Comparison of ENCODE assay signal across 9 mouse cellular contexts in the genomic region with DNA sequence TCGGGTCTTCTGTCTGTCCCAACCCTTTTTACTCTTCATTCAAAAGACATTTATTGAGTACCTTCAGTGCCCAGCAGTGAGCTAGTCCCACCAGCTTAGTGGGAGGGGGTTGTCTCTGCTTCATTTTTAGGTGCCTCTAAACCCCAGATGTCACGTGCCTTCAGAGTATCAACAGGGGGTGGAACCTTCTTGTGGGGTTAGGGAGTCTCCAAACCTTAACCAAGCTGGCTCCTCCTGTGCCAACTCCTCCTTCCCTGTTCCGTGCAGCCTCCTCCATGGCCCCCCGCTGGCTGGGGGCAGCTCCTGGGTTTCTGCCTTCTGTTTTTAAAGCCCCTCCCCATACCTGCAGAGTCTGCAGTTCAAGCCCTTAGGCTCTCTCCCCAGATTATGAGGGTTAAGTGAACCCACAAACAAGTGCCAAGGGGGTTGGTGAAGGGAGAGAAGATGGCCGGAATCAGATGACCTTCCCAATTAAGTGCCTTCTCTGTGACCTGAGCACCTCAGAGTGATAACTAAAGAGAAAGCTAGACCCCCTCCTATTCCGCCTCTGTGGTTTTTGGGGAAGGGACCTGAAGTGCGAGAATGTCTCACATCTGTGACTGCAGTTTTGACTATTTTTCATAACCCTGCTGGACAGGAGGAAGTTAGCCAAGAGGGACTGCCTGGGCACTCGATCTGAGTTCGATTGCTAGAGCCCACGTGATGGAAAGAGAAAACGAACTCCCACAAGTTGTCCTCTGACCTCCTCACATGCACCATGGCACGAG. TPM values are rescaled to one million over a fixed set of nuclear protein-coding genes. Genes with fewer than 3 reads are reported as not detected.
DNase-seq lines count a peak whose midpoint lies in the region; ATAC-seq and TF ChIP-seq lines count a peak whose summit lies in the region.
"Not testable (repeated sequence)": the region's sequence is repeated elsewhere in the genome, so short reads cannot be mapped to it uniquely, and the experiment has no call there.
"Had no signal": no experiment of that assay in that cellular context is flagged by ENCODE, and none has a peak within 500 bp of the region (broad histone marks: within the 10 kb centered on the region; RNA-seq: fewer than 3 reads in every experiment).

No protein-coding gene starts in this region.

- 3% methylated on average over 10 of the region's 12 CpGs for WGBS in embryonic facial prominence, embryonic 14.5 days
- WGBS in hindbrain, postnatal 0 days: 10% methylated on average over 11 of the region's 12 CpGs
- whole genome bisulfite sequencing in lung, adult 2 months: 8% methylated on average over 12 of the region's 12 CpGs
- 6% methylated on average over 11 of the region's 12 CpGs for WGBS in midbrain, embryonic 16.5 days
- WGBS in stomach, embryonic 16.5 days: 6% methylated on average over 11 of the region's 12 CpGs

- peak overlapping the region; percentile 44 for H3K4me3 ChIP-seq in embryonic facial prominence, embryonic 14.5 days (ENCODE audit: low read depth, low read length)
- H3K4me3 ChIP-seq in hindbrain, postnatal 0 days (ENCODE audit: low read length): peak overlapping the region; percentile 42
- peak overlapping the region; percentile 49 for H3K4me3 ChIP-seq in left cerebral cortex, adult 2 months
- H3K4me3 ChIP-seq in lung, adult 2 months (replicated peaks; ENCODE audit: extremely low read depth, low read depth, low read length): peak overlapping the region; percentile 12
- peak overlapping the region; percentile 56 for H3K4me3 ChIP-seq in midbrain, embryonic 16.5 days (ENCODE audit: low read depth, low read length)
- H3K4me3 ChIP-seq in stomach, embryonic 16.5 days (replicated peaks; ENCODE audit: low read length): peak overlapping the region; percentile 48

- peak overlapping the region; percentile 83 for H3K4me2 ChIP-seq in embryonic facial prominence, embryonic 14.5 days (ENCODE audit: low read depth, low read length)
- H3K4me2 ChIP-seq in hindbrain, postnatal 0 days (ENCODE audit: low read depth, low read length): peak overlapping the region; percentile 86
- H3K4me2 ChIP-seq in midbrain, embryonic 16.5 days (ENCODE audit: low read length): peak overlapping the region; percentile 74
- peak overlapping the region; percentile 94 for H3K4me2 ChIP-seq in stomach, embryonic 16.5 days (ENCODE audit: low read depth, low read length)

- intact Hi-C loops in left cerebral cortex, adult 2 months (cut with DNase I): not testable (repeated sequence)

- not testable (repeated sequence) for ATAC-seq in embryonic facial prominence, embryonic 14.5 days (ENCODE audit: low read depth); hindbrain, postnatal 0 days; midbrain, embryonic 16.5 days; stomach, embryonic 16.5 days (ENCODE audit: insufficient read depth, low FRiP score)

- H3K27ac ChIP-seq in embryonic facial prominence, embryonic 14.5 days (replicated peaks; ENCODE audit: low read depth, low read length): peak overlapping the region; percentile 75
- H3K27ac ChIP-seq in hindbrain, postnatal 0 days: peak overlapping the region; percentile 26; the same call in 1 of the 2 replicates
- H3K27ac ChIP-seq in left cerebral cortex, adult 2 months: peak overlapping the region; percentile 77
- H3K27ac ChIP-seq in midbrain, embryonic 16.5 days (ENCODE audit: low read length): not testable (repeated sequence)
- H3K27ac ChIP-seq in stomach, embryonic 16.5 days (ENCODE audit: low read length): peak overlapping the region; percentile 95

- H3K4me1 ChIP-seq in embryonic facial prominence, embryonic 14.5 days (ENCODE audit: control insufficient read depth, insufficient read depth, low read length): peaks cover 12% of the 10 kb centered on the region; the same call in 1 of the 2 replicates
- H3K4me1 ChIP-seq in hindbrain, postnatal 0 days (ENCODE audit: insufficient read depth, low read length); lung, adult 2 months (ENCODE audit: control insufficient read depth, insufficient read depth, low read length): not testable (repeated sequence)
- peaks cover 15% of the 10 kb centered on the region for H3K4me1 ChIP-seq in midbrain, embryonic 16.5 days (ENCODE audit: control insufficient read depth, insufficient read depth, low read length)
- peaks cover 22% of the 10 kb centered on the region for H3K4me1 ChIP-seq in stomach, embryonic 16.5 days (ENCODE audit: control insufficient read depth, insufficient read depth, low read length)

- TF ChIP-seq POLR2A in lung, adult 2 months (IDR thresholded peaks at IDR 0.05; ENCODE audit: borderline replicate concordance, extremely low read depth, low read depth, low read length): not testable (repeated sequence)

- H3K9me3 ChIP-seq in embryonic facial prominence, embryonic 14.5 days (ENCODE audit: control insufficient read depth, low read length); hindbrain, postnatal 0 days (ENCODE audit: low read length); midbrain, embryonic 16.5 days (replicated peaks; ENCODE audit: control insufficient read depth, low read length, poor library complexity, severe bottlenecking); stomach, embryonic 16.5 days (replicated peaks; ENCODE audit: control insufficient read depth, low read length): not testable (repeated sequence)

- TF ChIP-seq CTCF in hindbrain, postnatal 0 days (IDR thresholded peaks at IDR 0.05; ENCODE audit: low read depth); left cerebral cortex, adult 2 months (IDR thresholded peaks at IDR 0.05); lung, adult 2 months (IDR thresholded peaks at IDR 0.05; ENCODE audit: insufficient read depth, low read length): not testable (repeated sequence)

- DNase-seq in adipocyte (ENCODE audit: low spot score): peak; percentile 49
- DNase-seq in embryonic facial prominence, embryonic 14.5 days (ENCODE audit: low spot score): peak; percentile 34
- peak; percentile 64 to 67 for DNase-seq in heart, adult 9 months (ENCODE audit: low spot score in 2 of 2)
- not testable (repeated sequence) for DNase-seq in hindbrain, postnatal 0 days (ENCODE audit: low spot score); left cerebral cortex, adult 2 months (ENCODE audit: extremely low spot score in 1 of 2, low spot score in 2 of 2)
- DNase-seq in lung, adult 2 months: peak; percentile 59

- peaks cover 21% of the 10 kb centered on the region for H3K36me3 ChIP-seq in embryonic facial prominence, embryonic 14.5 days (ENCODE audit: control insufficient read depth, insufficient read depth, low read length)
- H3K36me3 ChIP-seq in hindbrain, postnatal 0 days (ENCODE audit: insufficient read depth, low read length); midbrain, embryonic 16.5 days (ENCODE audit: control insufficient read depth, insufficient read depth, low read length): not testable (repeated sequence)
- peaks cover 14% of the 10 kb centered on the region for H3K36me3 ChIP-seq in stomach, embryonic 16.5 days (ENCODE audit: control insufficient read depth, insufficient read depth, low read length)

- not testable (repeated sequence) for H3K27me3 ChIP-seq in embryonic facial prominence, embryonic 14.5 days (replicated peaks; ENCODE audit: control insufficient read depth, insufficient read depth, low read length); hindbrain, postnatal 0 days (ENCODE audit: insufficient read depth, low read length); midbrain, embryonic 16.5 days (ENCODE audit: control insufficient read depth, insufficient read depth, low read depth, low read length); stomach, embryonic 16.5 days (ENCODE audit: control insufficient read depth, insufficient read depth, low read length)

- H3K9ac ChIP-seq in embryonic facial prominence, embryonic 14.5 days (ENCODE audit: low read depth, low read length): peak overlapping the region; percentile 67
- H3K9ac ChIP-seq in hindbrain, postnatal 0 days (replicated peaks; ENCODE audit: low read length); midbrain, embryonic 16.5 days (ENCODE audit: low read depth, low read length): not testable (repeated sequence)
- peak overlapping the region; percentile 54 for H3K9ac ChIP-seq in stomach, embryonic 16.5 days (ENCODE audit: low read length)

RNA-seq across cellular contexts. Expression of a gene that starts 5.3 kb away (rescaled TPM):
- polyA plus RNA-seq in embryonic facial prominence, embryonic 14.5 days (2014; fragmentation: Nextera tagmentation; extraction: Ambion mirVana): 83.7 and 92.8 TPM in 2 replicates
- 35.7 and 38.4 TPM in 2 replicates for total RNA-seq in hindbrain, postnatal 0 days (2014; rRNA removed)
- 17.9 and 18.2 TPM in 2 replicates for polyA plus RNA-seq in hindbrain, postnatal 0 days (2015; fragmentation: Nextera tagmentation; extraction: Ambion mirVana)
- total RNA-seq in left cerebral cortex, adult 2 months (2021): 10 to 100 TPM; 21.6 to 25.6 TPM
- 197 and 200 TPM in 2 replicates for polyA plus RNA-seq in lung, adult 2 months (2012; rRNA removed)
- 12.5 and 13.7 TPM in 2 replicates for polyA plus RNA-seq in midbrain, embryonic 16.5 days (2015; fragmentation: Nextera tagmentation; extraction: Ambion mirVana)
- 77.9 and 88.9 TPM in 2 replicates for polyA plus RNA-seq in stomach, embryonic 16.5 days (2015; fragmentation: Nextera tagmentation; extraction: Ambion mirVana)

RNA-seq across cellular contexts. Expression of a gene that starts 12.5 kb away (rescaled TPM):
- polyA plus RNA-seq in embryonic facial prominence, embryonic 14.5 days (2014; fragmentation: Nextera tagmentation; extraction: Ambion mirVana): 0.13 TPM in 1 of 2 replicates, not detected in the other
- total RNA-seq in hindbrain, postnatal 0 days (2014; rRNA removed): 0.26 TPM in 1 of 2 replicates, not detected in the other
- polyA plus RNA-seq in hindbrain, postnatal 0 days (2015; fragmentation: Nextera tagmentation; extraction: Ambion mirVana): 0.14 and 0.18 TPM in 2 replicates
- 1 to 10 TPM in 1 of 2 experiments, under 1 TPM in 1; 0.30 to 1.0 TPM for total RNA-seq in left cerebral cortex, adult 2 months (2021)
- 0.31 and 1.1 TPM in 2 replicates for polyA plus RNA-seq in lung, adult 2 months (2012; rRNA removed)
- polyA plus RNA-seq in midbrain, embryonic 16.5 days (2015; fragmentation: Nextera tagmentation; extraction: Ambion mirVana): 0.24 and 0.35 TPM in 2 replicates
- 29.1 and 29.8 TPM in 2 replicates for polyA plus RNA-seq in stomach, embryonic 16.5 days (2015; fragmentation: Nextera tagmentation; extraction: Ambion mirVana)
- total RNA-seq: gastrocnemius, adult 8-10 months had no signal

RNA-seq across cellular contexts. Expression of a gene that starts 21.6 kb away (rescaled TPM):
- 5.6 and 5.7 TPM in 2 replicates for polyA plus RNA-seq in embryonic facial prominence, embryonic 14.5 days (2014; fragmentation: Nextera tagmentation; extraction: Ambion mirVana)
- 3.6 and 10.6 TPM in 2 replicates for total RNA-seq in hindbrain, postnatal 0 days (2014; rRNA removed)
- 2.3 and 2.9 TPM in 2 replicates for polyA plus RNA-seq in hindbrain, postnatal 0 days (2015; fragmentation: Nextera tagmentation; extraction: Ambion mirVana)
- 1 to 10 TPM; 5.0 to 5.4 TPM for total RNA-seq in left cerebral cortex, adult 2 months (2021)
- polyA plus RNA-seq in lung, adult 2 months (2012; rRNA removed): 33.3 and 41.8 TPM in 2 replicates
- polyA plus RNA-seq in midbrain, embryonic 16.5 days (2015; fragmentation: Nextera tagmentation; extraction: Ambion mirVana): 1.2 and 2.4 TPM in 2 replicates
- polyA plus RNA-seq in stomach, embryonic 16.5 days (2015; fragmentation: Nextera tagmentation; extraction: Ambion mirVana): 7.7 and 8.7 TPM in 2 replicates

RNA-seq across cellular contexts. Expression of a gene that starts 34.7 kb away (rescaled TPM):
- 0.43 and 0.95 TPM in 2 replicates for polyA plus RNA-seq in embryonic facial prominence, embryonic 14.5 days (2014; fragmentation: Nextera tagmentation; extraction: Ambion mirVana)
- total RNA-seq in hindbrain, postnatal 0 days (2014; rRNA removed): 0.75 and 1.9 TPM in 2 replicates
- polyA plus RNA-seq in hindbrain, postnatal 0 days (2015; fragmentation: Nextera tagmentation; extraction: Ambion mirVana): 1.8 and 2.6 TPM in 2 replicates
- 1 to 10 TPM in 1 of 2 experiments, under 1 TPM in 1; 0.54 to 1.9 TPM for total RNA-seq in left cerebral cortex, adult 2 months (2021)
- polyA plus RNA-seq in lung, adult 2 months (2012; rRNA removed): 10.2 TPM in 2 replicates
- polyA plus RNA-seq in midbrain, embryonic 16.5 days (2015; fragmentation: Nextera tagmentation; extraction: Ambion mirVana): 2.0 and 2.5 TPM in 2 replicates
- 0.66 and 0.77 TPM in 2 replicates for polyA plus RNA-seq in stomach, embryonic 16.5 days (2015; fragmentation: Nextera tagmentation; extraction: Ambion mirVana)

Comparison
In these comparisons a context has a peak if more than half of its experiments do, and no peak if none do; other contexts are left out.
1. RNA of a gene that starts 12.5 kb away (polyA plus RNA-seq): 29.1 to 29.8 TPM in stomach, embryonic 16.5 days; 0.24 to 0.35 TPM in midbrain, embryonic 16.5 days, 0.31 to 1.1 TPM in lung, adult 2 months, 0.14 to 0.18 TPM in hindbrain, postnatal 0 days and 0.13 TPM in embryonic facial prominence, embryonic 14.5 days; every median in the first group is over 10 times any median in the second.
2. Peak in every context shown above with its lines, with median percentiles within 50 percentile points of each other: H3K4me2 ChIP-seq and H3K4me3 ChIP-seq.